Mouse (Mus musculus): ENCODE data around the gene Elovl6.
A peak's percentile ranks its signal among the peaks of the same experiment; 100 is the strongest.

The Elovl6 gene

GRCm38 (mm10) chr3:129566013-129566412 lies 33.9 kb downstream of the Elovl6 start:
- DNase-seq (ENCODE audit: low spot score): no peak

GRCm38 (mm10) chr3:129566876-129567275 lies 34.7 kb downstream of the Elovl6 start:
- no peak for DNase-seq (ENCODE audit: low spot score)

- DNase-seq (ENCODE audit: low spot score): no peak
Observed at GRCm38 (mm10) chr3:129568506-129568905, 36.4 kb downstream of the Elovl6 start.

- DNase-seq (ENCODE audit: low spot score): peak; percentile 50
Observed at GRCm38 (mm10) chr3:129570989-129571388, 38.8 kb downstream of the Elovl6 start.

GRCm38 (mm10) chr3:129571642-129572041 lies 39.5 kb downstream of the Elovl6 start:
- DNase-seq (ENCODE audit: low spot score): no peak

- DNase-seq (ENCODE audit: low spot score): no peak
Observed at GRCm38 (mm10) chr3:129572959-129573358, 40.8 kb downstream of the Elovl6 start.

- no peak for DNase-seq (ENCODE audit: low spot score)
Observed at GRCm38 (mm10) chr3:129573609-129574008, 41.5 kb downstream of the Elovl6 start.

GRCm38 (mm10) chr3:129575086-129575485 lies 42.9 kb downstream of the Elovl6 start:
- no peak for DNase-seq (ENCODE audit: low spot score)

GRCm38 (mm10) chr3:129576522-129576921 lies 44.4 kb downstream of the Elovl6 start:
- DNase-seq (ENCODE audit: low spot score): no peak

GRCm38 (mm10) chr3:129578741-129579475 lies 46.8 kb downstream of the Elovl6 start:
- DNase-seq (ENCODE audit: low spot score): no peak

- no peak for DNase-seq (ENCODE audit: low spot score)
Observed at GRCm38 (mm10) chr3:129581024-129581423, 48.9 kb downstream of the Elovl6 start.

GRCm38 (mm10) chr3:129582449-129582848 lies 50.3 kb downstream of the Elovl6 start:
- no peak for DNase-seq (ENCODE audit: low spot score)

GRCm38 (mm10) chr3:129583290-129583689 lies 51.1 kb downstream of the Elovl6 start:
- DNase-seq (ENCODE audit: low spot score): no peak

- DNase-seq (ENCODE audit: low spot score): no peak
Observed at GRCm38 (mm10) chr3:129587916-129588315, 55.8 kb downstream of the Elovl6 start.

- no peak for DNase-seq (ENCODE audit: low spot score)
Observed at GRCm38 (mm10) chr3:129588753-129589152, 56.6 kb downstream of the Elovl6 start.

GRCm38 (mm10) chr3:129589705-129590104 lies 57.5 kb downstream of the Elovl6 start:
- no peak for DNase-seq (ENCODE audit: low spot score)

- no peak for DNase-seq (ENCODE audit: low spot score)
Observed at GRCm38 (mm10) chr3:129590548-129591226, 58.5 kb downstream of the Elovl6 start.

GRCm38 (mm10) chr3:129591251-129591650 lies 59.1 kb downstream of the Elovl6 start:
- peak; percentile 76 for DNase-seq (ENCODE audit: low spot score)

GRCm38 (mm10) chr3:129591761-129592160 lies 59.6 kb downstream of the Elovl6 start:
- peak; percentile 28 for DNase-seq (ENCODE audit: low spot score)

- no peak for DNase-seq (ENCODE audit: low spot score)
Observed at GRCm38 (mm10) chr3:129593001-129593400, 60.8 kb downstream of the Elovl6 start.

GRCm38 (mm10) chr3:129593735-129594134 lies 61.6 kb downstream of the Elovl6 start:
- no peak for DNase-seq (ENCODE audit: low spot score)

GRCm38 (mm10) chr3:129596098-129596497 lies 63.9 kb downstream of the Elovl6 start:
- peak; percentile 36 for DNase-seq (ENCODE audit: low spot score)

GRCm38 (mm10) chr3:129602289-129602688 lies 70.1 kb downstream of the Elovl6 start:
- no peak for DNase-seq (ENCODE audit: low spot score)

- DNase-seq (ENCODE audit: low spot score): no peak
Observed at GRCm38 (mm10) chr3:129605487-129605886, 73.3 kb downstream of the Elovl6 start.

All from yolk sac, embryonic 10.5 days (tissue).